Mouse (Mus musculus) lung, postnatal 0 days (tissue): Measurements from ENCODE around the gene Lrrc63.

Experiments
- CTCF ChIP-seq: IDR thresholded peaks from 2 replicates; pipeline ENCODE4 v1.5.1; 2016; ENCODE audit warnings: antibody characterized with exemption, mild to moderate bottlenecking
- EP300 ChIP-seq: IDR thresholded peaks from 2 replicates; pipeline ENCODE4 v1.6.1; 2016; ENCODE audit warnings: antibody characterized with exemption, mild to moderate bottlenecking, control low read depth

DNA sequence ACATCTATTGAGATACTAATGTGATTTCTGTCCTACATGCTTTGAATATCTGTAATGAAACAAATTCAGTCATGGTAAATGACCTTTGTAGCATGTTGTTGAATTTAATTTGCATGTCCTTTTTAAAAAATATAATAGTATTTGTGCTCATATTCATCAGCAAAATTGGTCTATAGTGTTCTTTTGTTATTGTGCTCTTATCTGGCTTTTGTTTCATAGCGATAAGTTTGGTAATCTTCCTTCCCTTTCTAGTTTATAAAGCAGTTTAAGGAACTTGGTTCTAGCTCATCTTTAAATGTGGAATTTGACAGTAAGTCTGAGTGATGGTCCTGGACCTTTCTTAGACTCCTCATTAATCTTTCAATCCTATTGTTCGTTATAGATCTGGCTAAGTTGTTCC is 28.7 kb upstream of the Lrrc63 start:
- TF ChIP-seq CTCF (no peak), EP300 (no peak)
